25 mouse cellular contexts compared by ENCODE assay signal in genomic region chr16:17828229-17828628, GRCm38 (mm10). TPM values are rescaled to one million over a fixed set of nuclear protein-coding genes. Genes with fewer than 3 reads are reported as not detected.
"Had no signal": no experiment of that assay in that cellular context is flagged by ENCODE, and none has a peak within 500 bp of the region (broad histone marks: within the 10 kb centered on the region; RNA-seq: fewer than 3 reads in every experiment).

No protein-coding gene starts in this region.

- DNase-seq: liver, postnatal 0 days; lung, embryonic 14.5 days; lung, postnatal 10 days; lung, postnatal 4 days; midbrain, embryonic 14.5 days; retina, postnatal 1 day; right cerebral cortex, adult 18-20 months; right cerebral cortex, postnatal 25 days; right cerebral cortex, postnatal 4 days; spleen, adult 18-20 months; thymus, adult 2 months; thymus, postnatal 25 days; thymus, postnatal 4 days had no signal

- H3K36me3 ChIP-seq: midbrain, embryonic 10.5 days; midbrain, embryonic 12.5 days; neural tube, embryonic 13.5 days; neural tube, embryonic 15.5 days; stomach, embryonic 15.5 days had no signal

- H3K27ac ChIP-seq: midbrain, embryonic 10.5 days; midbrain, embryonic 12.5 days; neural tube, embryonic 13.5 days; neural tube, embryonic 15.5 days; stomach, embryonic 15.5 days; stomach, postnatal 0 days had no signal

- ATAC-seq: liver, postnatal 0 days; midbrain, embryonic 16.5 days had no signal

- H3K4me3 ChIP-seq: megakaryocyte, embryonic 14.5 days; midbrain, embryonic 10.5 days; midbrain, embryonic 12.5 days; myocyte; neural tube, embryonic 13.5 days; neural tube, embryonic 15.5 days; stomach, embryonic 15.5 days had no signal

- H3K9me3 ChIP-seq: megakaryocyte, embryonic 14.5 days; midbrain, embryonic 10.5 days; midbrain, embryonic 12.5 days; neural tube, embryonic 13.5 days; neural tube, embryonic 15.5 days; stomach, embryonic 15.5 days had no signal

- H3K9ac ChIP-seq: liver, postnatal 0 days; lung, embryonic 14.5 days; midbrain, embryonic 12.5 days; neural tube, embryonic 13.5 days; neural tube, embryonic 15.5 days; stomach, embryonic 15.5 days had no signal

RNA-seq across cellular contexts. Expression of gene B830017H08Rik, which starts 4.7 kb away (rescaled TPM):
- polyA plus RNA-seq: liver, postnatal 0 days; lung, embryonic 16.5 days; midbrain, embryonic 10.5 days; small intestine, adult 2 months; stomach, embryonic 15.5 days; stomach, postnatal 0 days; thymus, adult 2 months; urinary bladder, adult 2 months had no signal
